Mouse (Mus musculus): Measurements from ENCODE around the gene Slc25a44. TPM values are rescaled to one million over a fixed set of nuclear protein-coding genes. Genes with fewer than 3 reads are reported as not detected.
"Not testable (repeated sequence)": the region's sequence is repeated elsewhere in the genome, so short reads cannot be mapped to it uniquely, and the experiment has no call there.

Slc25a44 gene
- polyA plus RNA-seq, 1 experiment from 2014 or later = 17.0 TPM

GRCm38 (mm10) chr3:88408953-88409352, 16.0 kb downstream of the Slc25a44 start:
- WGBS = 69% methylated on average over 5 of the region's 5 CpGs
- ATAC-seq (ENCODE audit: insufficient number of reproducible peaks, insufficient read depth, low FRiP score, low TSS enrichment) = no peak
- Histone ChIP-seq H3K9me3 (no peaks in the 10 kb centered on the region), H3K27me3 (no peaks in the 10 kb centered on the region), H3K27ac (no peak overlapping the region), H3K4me2 (replicated peaks) (peak overlapping the region; percentile 66), H3K9ac (peak overlapping the region; percentile 89), H3K4me3 (peak overlapping the region; percentile 62), H3K4me1 (peaks cover 11% of the 10 kb centered on the region), H3K36me3 (peaks cover 26% of the 10 kb centered on the region)

- 48% methylated on average over 7 of the region's 7 CpGs for WGBS
- no peaks in the 10 kb centered on the region for H3K27me3 ChIP-seq
- H3K4me3 ChIP-seq = no peak overlapping the region
Observed at GRCm38 (mm10) chr3:88407529-88407928, 17.4 kb downstream of the Slc25a44 start.

GRCm38 (mm10) chr3:88407090-88407489, 17.8 kb downstream of the Slc25a44 start:
- Histone ChIP-seq H3K9ac (no peak overlapping the region), H3K4me3 (no peak overlapping the region), H3K27ac (no peak overlapping the region), H3K9me3 (no peaks in the 10 kb centered on the region), H3K27me3 (no peaks in the 10 kb centered on the region), H3K4me2 (replicated peaks) (no peak overlapping the region), H3K4me1 (peaks cover 11% of the 10 kb centered on the region), H3K36me3 (peaks cover 17% of the 10 kb centered on the region)
- no peak for ATAC-seq (ENCODE audit: insufficient number of reproducible peaks, insufficient read depth, low FRiP score, low TSS enrichment)
- 0% methylated on average over 2 of the region's 2 CpGs for WGBS

More at GRCm38 (mm10) chr3:88407529-88407928, 17.4 kb downstream of the Slc25a44 start:
- peaks cover 11% of the 10 kb centered on the region for H3K4me1 ChIP-seq
- no peak overlapping the region for H3K4me2 ChIP-seq (replicated peaks)
- H3K9ac ChIP-seq = no peak overlapping the region
- no peak for ATAC-seq (ENCODE audit: insufficient number of reproducible peaks, insufficient read depth, low FRiP score, low TSS enrichment)
- no peaks in the 10 kb centered on the region for H3K9me3 ChIP-seq
- peaks cover 21% of the 10 kb centered on the region for H3K36me3 ChIP-seq
- H3K27ac ChIP-seq = no peak overlapping the region

- Histone ChIP-seq H3K27me3 (no peaks in the 10 kb centered on the region), H3K4me2 (replicated peaks) (no peak overlapping the region), H3K4me1 (peaks cover 3% of the 10 kb centered on the region), H3K36me3 (peaks cover 15% of the 10 kb centered on the region), H3K4me3 (no peak overlapping the region), H3K27ac (no peak overlapping the region), H3K9ac (no peak overlapping the region), H3K9me3 (no peaks in the 10 kb centered on the region)
- 89% methylated on average over 10 of the region's 10 CpGs for WGBS
- no peak for ATAC-seq (ENCODE audit: insufficient number of reproducible peaks, insufficient read depth, low FRiP score, low TSS enrichment)
Observed at GRCm38 (mm10) chr3:88403522-88404230, 21.3 kb downstream of the Slc25a44 start.

- no peaks in the 10 kb centered on the region for H3K27me3 ChIP-seq
- H3K4me1 ChIP-seq = no peaks in the 10 kb centered on the region
- H3K27ac ChIP-seq = no peak overlapping the region
- H3K4me2 ChIP-seq (replicated peaks) = no peak overlapping the region
- H3K9me3 ChIP-seq = no peaks in the 10 kb centered on the region
- no peak for ATAC-seq (ENCODE audit: insufficient number of reproducible peaks, insufficient read depth, low FRiP score, low TSS enrichment)
- 77% methylated on average over 2 of the region's 2 CpGs for WGBS
- H3K9ac ChIP-seq = no peak overlapping the region
- peaks cover 52% of the 10 kb centered on the region for H3K36me3 ChIP-seq
- no peak overlapping the region for H3K4me3 ChIP-seq
Observed at GRCm38 (mm10) chr3:88398666-88399065, 26.3 kb downstream of the Slc25a44 start.

GRCm38 (mm10) chr3:88395742-88396141, 29.2 kb downstream of the Slc25a44 start:
- Histone ChIP-seq H3K4me1 (no peaks in the 10 kb centered on the region), H3K4me2 (replicated peaks) (no peak overlapping the region), H3K36me3 (peaks cover 50% of the 10 kb centered on the region), H3K9me3 (no peaks in the 10 kb centered on the region), H3K27me3 (no peaks in the 10 kb centered on the region), H3K27ac (no peak overlapping the region), H3K9ac (no peak overlapping the region), H3K4me3 (no peak overlapping the region)
- 93% methylated on average over 8 of the region's 8 CpGs for WGBS
- ATAC-seq (ENCODE audit: insufficient number of reproducible peaks, insufficient read depth, low FRiP score, low TSS enrichment) = no peak

GRCm38 (mm10) chr3:88395288-88395687, 29.7 kb downstream of the Slc25a44 start:
- H3K4me3 ChIP-seq = no peak overlapping the region
- H3K9ac ChIP-seq = no peak overlapping the region
- WGBS = 92% methylated on average over 6 of the region's 6 CpGs
- no peaks in the 10 kb centered on the region for H3K27me3 ChIP-seq
- no peak overlapping the region for H3K4me2 ChIP-seq (replicated peaks)
- no peaks in the 10 kb centered on the region for H3K4me1 ChIP-seq
- peaks cover 47% of the 10 kb centered on the region for H3K36me3 ChIP-seq
- ATAC-seq (ENCODE audit: insufficient number of reproducible peaks, insufficient read depth, low FRiP score, low TSS enrichment) = no peak
- H3K9me3 ChIP-seq = no peaks in the 10 kb centered on the region
- H3K27ac ChIP-seq = no peak overlapping the region

GRCm38 (mm10) chr3:88393776-88394375, 31.1 kb downstream of the Slc25a44 start:
- H3K4me1 ChIP-seq = no peaks in the 10 kb centered on the region
- H3K36me3 ChIP-seq = peaks cover 46% of the 10 kb centered on the region
- H3K9me3 ChIP-seq = no peaks in the 10 kb centered on the region

GRCm38 (mm10) chr3:88384364-88384763, 40.6 kb downstream of the Slc25a44 start, which contains the start of gene Bglap:
Bglap (minus strand) TSS chr3:88384464.
- H3K4me2 ChIP-seq (replicated peaks) = no peak within 1 kb of the TSS
- WGBS = 78% methylated on average over 5 of the region's 5 CpGs
- no peak within 1 kb of the TSS for H3K4me3 ChIP-seq
- no peak for ATAC-seq (ENCODE audit: insufficient number of reproducible peaks, insufficient read depth, low FRiP score, low TSS enrichment)
- H3K27me3 ChIP-seq = no peaks in the 10 kb centered on the region
- no peak within 1 kb of the TSS for H3K27ac ChIP-seq
- H3K36me3 ChIP-seq = no peaks in the 10 kb centered on the region
- no peaks in the 10 kb centered on the region for H3K9me3 ChIP-seq
- H3K9ac ChIP-seq = no peak within 1 kb of the TSS
- no peaks in the 10 kb centered on the region for H3K4me1 ChIP-seq

More at GRCm38 (mm10) chr3:88393776-88394375, 31.1 kb downstream of the Slc25a44 start:
- WGBS = 85% methylated on average over 9 of the region's 9 CpGs
- Histone ChIP-seq H3K4me3 (no peak overlapping the region), H3K27ac (no peak overlapping the region), H3K27me3 (no peaks in the 10 kb centered on the region), H3K4me2 (replicated peaks) (no peak overlapping the region), H3K9ac (no peak overlapping the region)
- no peak for ATAC-seq (ENCODE audit: insufficient number of reproducible peaks, insufficient read depth, low FRiP score, low TSS enrichment)

- H3K36me3 ChIP-seq; H3K27ac ChIP-seq; H3K9me3 ChIP-seq; ATAC-seq (ENCODE audit: insufficient number of reproducible peaks, insufficient read depth, low FRiP score, low TSS enrichment); H3K4me3 ChIP-seq; H3K27me3 ChIP-seq; H3K4me1 ChIP-seq; H3K9ac ChIP-seq: not testable (repeated sequence)
- 64% methylated on average over 3 of the region's 7 CpGs for WGBS
- peak overlapping the region; percentile 47; the same call in 1 of the 2 replicates for H3K4me2 ChIP-seq (replicated peaks)
Observed at GRCm38 (mm10) chr3:88382383-88382782, 42.6 kb downstream of the Slc25a44 start.

GRCm38 (mm10) chr3:88381389-88382315, 43.3 kb downstream of the Slc25a44 start:
- H3K9me3 ChIP-seq, H3K27me3 ChIP-seq, H3K4me1 ChIP-seq, H3K36me3 ChIP-seq: not testable (repeated sequence)
- Histone ChIP-seq H3K27ac (0 out of 2 replicates have a peak overlapping the region, but pooled peaks have one; percentile 41), H3K4me2 (replicated peaks) (peak overlapping the region; percentile 47), H3K4me3 (peak overlapping the region; percentile 29), H3K9ac (0 out of 2 replicates have a peak overlapping the region, but pooled peaks have one; percentile 27)
- 8% methylated on average over 22 of the region's 22 CpGs for whole genome bisulfite sequencing
- ATAC-seq (ENCODE audit: insufficient number of reproducible peaks, insufficient read depth, low FRiP score, low TSS enrichment) = peak; percentile 71

Measured in embryonic facial prominence, embryonic 12.5 days (tissue).